Mouse (Mus musculus) midbrain, embryonic 10.5 days (tissue): ENCODE measurements around the gene Hhipl2. TPM values are rescaled to one million over a fixed set of nuclear protein-coding genes. Genes with fewer than 3 reads are reported as not detected.
A peak's percentile ranks its signal among the peaks of the same experiment; 100 is the strongest.

Experiments used
- DNase-seq: peaks from one replicate; pipeline ENCODE4 v3.0.0-alpha.2; 2017; ENCODE audit warnings: low spot score
- H3K27ac ChIP-seq: fragments of 300-500 bp; sonication (generic); replicated peaks from 2 replicates; pipeline ENCODE4 v1.5.1; 2016; ENCODE audit warnings: mild to moderate bottlenecking
- H3K27me3 ChIP-seq: fragments of 300-500 bp; sonication (generic); 2 replicates; pipeline ENCODE4 v1.6.1; 2016; ENCODE audit warnings: low read depth, mild to moderate bottlenecking; ENCODE audit not compliant: poor library complexity, severe bottlenecking
- H3K36me3 ChIP-seq: fragments of 300-500 bp; sonication (generic); 2 replicates; pipeline ENCODE4 v1.6.1; 2016; ENCODE audit warnings: mild to moderate bottlenecking, moderate library complexity
- H3K4me1 ChIP-seq: fragments of 300-500 bp; sonication (generic); 2 replicates; pipeline ENCODE4 v1.6.1; 2016
- H3K4me3 ChIP-seq: fragments of 300-500 bp; sonication (generic); 2 replicates; pipeline ENCODE4 v1.5.1; 2016; ENCODE audit warnings: mild to moderate bottlenecking, moderate library complexity
- H3K9me3 ChIP-seq: fragments of 300-500 bp; sonication (generic); replicated peaks from 2 replicates; pipeline ENCODE4 v1.6.1; 2016; ENCODE audit warnings: mild to moderate bottlenecking
- WGBS: fragments of 180-500 bp; shearing (Covaris S2); methylation state at CpG from one replicate; pipeline ENCODE4 v1.1.7; 2016; 5-methylcytosine and 5-hydroxymethylcytosine counted together
- polyA plus RNA-seq: library from polyadenylated mRNA; unstranded; fragments of >200 nt; fragmentation: Nextera tagmentation; extraction: Ambion mirVana; gene quantifications from 2 replicates; pipeline ENCODE4 v1.2.1, GENCODE M21; 2016

Hhipl2 gene
- polyA plus RNA-seq, 1 experiment from 2014 or later = 0.11 TPM

- Histone ChIP-seq H3K36me3 (peaks cover 30% of the 10 kb centered on the region), H3K27me3 (no peaks in the 10 kb centered on the region), H3K9me3 (no peaks in the 10 kb centered on the region), H3K27ac (no peak overlapping the region), H3K4me3 (no peak overlapping the region), H3K4me1 (no peaks in the 10 kb centered on the region)
- DNase-seq = no peak
- WGBS = 92% methylated on average over 15 of the region's 15 CpGs
These were observed 3.8 kb upstream of the Hhipl2 start for GRCm38 (mm10) chr1:183414081-183414727.

GRCm38 (mm10) chr1:183419741-183420140, 1.7 kb downstream of the Hhipl2 start:
- WGBS = 90% methylated on average over 7 of the region's 7 CpGs
- no peaks in the 10 kb centered on the region for H3K36me3 ChIP-seq
- H3K9me3 ChIP-seq = no peaks in the 10 kb centered on the region
- H3K27ac ChIP-seq = no peak overlapping the region
- no peaks in the 10 kb centered on the region for H3K4me1 ChIP-seq
- no peak overlapping the region for H3K4me3 ChIP-seq
- no peak for DNase-seq
- no peaks in the 10 kb centered on the region for H3K27me3 ChIP-seq

- 93% methylated on average over 10 of the region's 10 CpGs for WGBS
- Histone ChIP-seq H3K4me3 (no peak overlapping the region), H3K4me1 (no peaks in the 10 kb centered on the region), H3K9me3 (no peaks in the 10 kb centered on the region), H3K27me3 (no peaks in the 10 kb centered on the region), H3K27ac (no peak overlapping the region), H3K36me3 (no peaks in the 10 kb centered on the region)
- no peak for DNase-seq
These were observed 2.3 kb downstream of the Hhipl2 start for GRCm38 (mm10) chr1:183420296-183420695.

GRCm38 (mm10) chr1:183424100-183424499, 6.1 kb downstream of the Hhipl2 start:
- H3K4me3 ChIP-seq = no peak overlapping the region
- H3K4me1 ChIP-seq = no peaks in the 10 kb centered on the region
- H3K9me3 ChIP-seq = no peaks in the 10 kb centered on the region
- no peak overlapping the region for H3K27ac ChIP-seq
- WGBS = 91% methylated on average over 7 of the region's 7 CpGs
- no peaks in the 10 kb centered on the region for H3K27me3 ChIP-seq
- H3K36me3 ChIP-seq = no peaks in the 10 kb centered on the region
- DNase-seq = no peak

- no peak overlapping the region for H3K4me3 ChIP-seq
These were observed 16.9 kb downstream of the Hhipl2 start for GRCm38 (mm10) chr1:183434918-183435317.

GRCm38 (mm10) chr1:183439036-183439435, 21.0 kb downstream of the Hhipl2 start:
- Histone ChIP-seq H3K27me3 (peaks cover 4% of the 10 kb centered on the region; the same call in 1 of the 2 replicates), H3K27ac (no peak overlapping the region), H3K36me3 (no peaks in the 10 kb centered on the region), H3K4me3 (no peak overlapping the region), H3K9me3 (peaks cover 4% of the 10 kb centered on the region; the same call in 1 of the 2 replicates), H3K4me1 (peaks cover 3% of the 10 kb centered on the region; the same call in 1 of the 2 replicates)
- 32% methylated on average over 22 of the region's 22 CpGs for WGBS
- DNase-seq = peak; percentile 57

More at GRCm38 (mm10) chr1:183434918-183435317, 16.9 kb downstream of the Hhipl2 start:
- H3K27me3 ChIP-seq = peaks cover 4% of the 10 kb centered on the region; the same call in 1 of the 2 replicates
- no peaks in the 10 kb centered on the region for H3K9me3 ChIP-seq
- 88% methylated on average over 9 of the region's 9 CpGs for WGBS
- DNase-seq = no peak
- H3K36me3 ChIP-seq = no peaks in the 10 kb centered on the region
- H3K4me1 ChIP-seq = peaks cover 3% of the 10 kb centered on the region; the same call in 1 of the 2 replicates
- H3K27ac ChIP-seq = no peak overlapping the region

- Histone ChIP-seq H3K4me3 (no peak overlapping the region), H3K4me1 (peaks cover 3% of the 10 kb centered on the region; the same call in 1 of the 2 replicates), H3K27ac (no peak overlapping the region), H3K36me3 (no peaks in the 10 kb centered on the region), H3K9me3 (peaks cover 4% of the 10 kb centered on the region; the same call in 1 of the 2 replicates), H3K27me3 (peaks cover 4% of the 10 kb centered on the region; the same call in 1 of the 2 replicates)
- 28% methylated on average over 19 of the region's 19 CpGs for WGBS
- peak; percentile 82 for DNase-seq
These were observed 24.2 kb downstream of the Hhipl2 start for GRCm38 (mm10) chr1:183442015-183442774.

GRCm38 (mm10) chr1:183453066-183453465, 35.1 kb downstream of the Hhipl2 start:
- WGBS = 43% methylated on average over 3 of the region's 3 CpGs
- Histone ChIP-seq H3K27ac (no peak overlapping the region), H3K4me3 (no peak overlapping the region), H3K9me3 (peaks cover 6% of the 10 kb centered on the region), H3K36me3 (no peaks in the 10 kb centered on the region), H3K27me3 (no peaks in the 10 kb centered on the region), H3K4me1 (no peaks in the 10 kb centered on the region)
- no peak for DNase-seq

Other genes starting within 250 kb of the Hhipl2 start
- 8.6 and 11.1 TPM in 2 replicates for gene Disp1, start 196.7 kb upstream of the Hhipl2 start, polyA plus RNA-seq
- 42.3 and 45.1 TPM in 2 replicates for gene Aida, start 121.6 kb upstream of the Hhipl2 start, polyA plus RNA-seq
- gene Brox, start 120.9 kb upstream of the Hhipl2 start, polyA plus RNA-seq = 40.3 and 50.3 TPM in 2 replicates
- gene Mia3, start 48.7 kb upstream of the Hhipl2 start, polyA plus RNA-seq = 83.8 and 95.2 TPM in 2 replicates
- gene Taf1a, start 29.2 kb upstream of the Hhipl2 start, polyA plus RNA-seq = 19.8 and 24.3 TPM in 2 replicates